Mouse (Mus musculus) hindbrain, postnatal 0 days (tissue): ENCODE measurements around the gene Gm21969. TPM values are rescaled to one million over a fixed set of nuclear protein-coding genes. Genes with fewer than 3 reads are reported as not detected.

Source experiments
- ATAC-seq: fragments of 200-750 bp; cut with Nextera tagmentation; 2 replicates; pipeline ENCODE4 v1.8.0; 2017; ENCODE audit warnings: mild to moderate bottlenecking, moderate TSS enrichment, moderate library complexity
- DNase-seq: peaks from one replicate; pipeline ENCODE4 v3.0.0-alpha.2; 2015; ENCODE audit warnings: low spot score
- H3K27ac ChIP-seq: fragments of 300-500 bp; sonication (generic); 2 replicates; pipeline ENCODE4 v1.5.1; 2014; ENCODE audit warnings: mild to moderate bottlenecking
- H3K27me3 ChIP-seq: fragments of 300-500 bp; sonication (generic); 2 replicates; pipeline ENCODE4 v1.6.1; 2014; ENCODE audit warnings: low read length, mixed read lengths; ENCODE audit not compliant: insufficient read depth
- H3K36me3 ChIP-seq: fragments of 300-500 bp; sonication (generic); 2 replicates; pipeline ENCODE4 v1.6.1; 2014; ENCODE audit warnings: low read length, mixed read lengths; ENCODE audit not compliant: insufficient read depth
- H3K4me1 ChIP-seq: fragments of 300-500 bp; sonication (generic); 2 replicates; pipeline ENCODE4 v1.6.1; 2014; ENCODE audit warnings: antibody characterized with exemption, low read length, mixed read lengths; ENCODE audit not compliant: insufficient read depth
- H3K4me2 ChIP-seq: fragments of 300-500 bp; sonication (generic); 2 replicates; pipeline ENCODE4 v1.6.1; 2014; ENCODE audit warnings: low read depth, mild to moderate bottlenecking, low read length, moderate library complexity, mixed read lengths
- H3K4me3 ChIP-seq: fragments of 300-500 bp; sonication (generic); 2 replicates; pipeline ENCODE4 v1.5.1; 2014; ENCODE audit warnings: low read length
- H3K9ac ChIP-seq: fragments of 300-500 bp; sonication (generic); replicated peaks from 2 replicates; pipeline ENCODE4 v1.6.1; 2014; ENCODE audit warnings: mild to moderate bottlenecking, low read length, moderate library complexity, mixed read lengths
- H3K9me3 ChIP-seq: fragments of 300-500 bp; sonication (generic); 2 replicates; pipeline ENCODE4 v1.6.1; 2016; ENCODE audit warnings: low read length, mixed read lengths
- CTCF ChIP-seq: IDR thresholded peaks from 2 replicates; pipeline ENCODE4 v1.5.1; 2016; ENCODE audit warnings: antibody characterized with exemption, control low read depth, low read depth
- WGBS: fragments of 180-500 bp; shearing (Covaris S2); extraction: QIAGEN DNeasy Blood & Tissue Kit; methylation state at CpG from one replicate; pipeline ENCODE4 v1.1.7; 2014; 5-methylcytosine and 5-hydroxymethylcytosine counted together
- polyA plus RNA-seq: library from polyadenylated mRNA; unstranded; fragments of >200 nt; fragmentation: Nextera tagmentation; extraction: Ambion mirVana; gene quantifications from 2 replicates; pipeline ENCODE4 v1.2.1, GENCODE M21; 2015
- total RNA-seq: library from RNA; depleted of rRNA; stranded (reverse); fragments of >200 nt; gene quantifications from 2 replicates; pipeline ENCODE4 v1.2.3, GENCODE M21; 2014; rRNA removed

The Gm21969 gene
- total RNA-seq (not detected in 2 replicates), polyA plus RNA-seq (not detected in 2 replicates)

GRCm38 (mm10) chr4:139602357-139603244, at the start of gene Gm21969:
Gm21969 (plus strand) TSS chr4:139603186.
- H3K4me2 ChIP-seq: no peak within 1 kb of the TSS
- peak within 1 kb of the TSS; percentile 17; the same call in 1 of the 2 replicates for H3K27ac ChIP-seq
- ATAC-seq: no peak
- peak; percentile 52 for DNase-seq
- H3K27me3 ChIP-seq: no peaks in the 10 kb centered on the region
- H3K9ac ChIP-seq: 0 out of 2 replicates have a peak within 1 kb of the TSS, but pooled peaks have one; percentile 2
- TF ChIP-seq CTCF: peak; percentile 88
- WGBS: 52% methylated on average over 14 of the region's 14 CpGs
- H3K4me3 ChIP-seq: no peak within 1 kb of the TSS
- H3K9me3 ChIP-seq: no peaks in the 10 kb centered on the region
- peaks cover 8% of the 10 kb centered on the region; the same call in 1 of the 2 replicates for H3K36me3 ChIP-seq
- H3K4me1 ChIP-seq: peaks cover 26% of the 10 kb centered on the region

GRCm38 (mm10) chr4:139555235-139555634, 47.8 kb upstream of the Gm21969 start:
- H3K9ac ChIP-seq: no peak overlapping the region
- H3K4me1 ChIP-seq: no peaks in the 10 kb centered on the region
- no peaks in the 10 kb centered on the region for H3K36me3 ChIP-seq
- ATAC-seq: no peak
- H3K27ac ChIP-seq: no peak overlapping the region
- no peaks in the 10 kb centered on the region for H3K27me3 ChIP-seq
- H3K4me3 ChIP-seq: no peak overlapping the region
- H3K4me2 ChIP-seq: no peak overlapping the region
- WGBS: 77% methylated on average over 11 of the region's 11 CpGs
- no peak for TF ChIP-seq CTCF
- H3K9me3 ChIP-seq: no peaks in the 10 kb centered on the region
- DNase-seq: no peak

GRCm38 (mm10) chr4:139555951-139556350, 47.0 kb upstream of the Gm21969 start:
- ATAC-seq: no peak
- H3K4me3 ChIP-seq: no peak overlapping the region
- H3K9me3 ChIP-seq: no peaks in the 10 kb centered on the region
- H3K27ac ChIP-seq: no peak overlapping the region
- WGBS: 70% methylated on average over 19 of the region's 19 CpGs
- H3K4me1 ChIP-seq: no peaks in the 10 kb centered on the region
- H3K27me3 ChIP-seq: no peaks in the 10 kb centered on the region
- H3K9ac ChIP-seq: no peak overlapping the region
- no peak overlapping the region for H3K4me2 ChIP-seq
- TF ChIP-seq CTCF: no peak
- peak; percentile 34 for DNase-seq
- no peaks in the 10 kb centered on the region for H3K36me3 ChIP-seq

- Histone ChIP-seq H3K4me2 (no peak overlapping the region), H3K27me3 (no peaks in the 10 kb centered on the region), H3K9me3 (no peaks in the 10 kb centered on the region), H3K27ac (no peak overlapping the region), H3K9ac (no peak overlapping the region), H3K4me3 (no peak overlapping the region), H3K4me1 (no peaks in the 10 kb centered on the region), H3K36me3 (no peaks in the 10 kb centered on the region)
- TF ChIP-seq CTCF: no peak
- no peak for ATAC-seq
- DNase-seq: no peak
- 87% methylated on average over 15 of the region's 15 CpGs for WGBS
Measured at GRCm38 (mm10) chr4:139568361-139568760, 34.6 kb upstream of the Gm21969 start.

GRCm38 (mm10) chr4:139570756-139571155, 32.2 kb upstream of the Gm21969 start:
- Histone ChIP-seq H3K9me3 (no peaks in the 10 kb centered on the region), H3K9ac (no peak overlapping the region), H3K27ac (no peak overlapping the region), H3K36me3 (no peaks in the 10 kb centered on the region), H3K4me3 (no peak overlapping the region), H3K27me3 (no peaks in the 10 kb centered on the region), H3K4me2 (no peak overlapping the region), H3K4me1 (no peaks in the 10 kb centered on the region)
- TF ChIP-seq CTCF: peak; percentile 49
- ATAC-seq (no peak), DNase-seq (no peak)
- WGBS: 76% methylated on average over 10 of the region's 10 CpGs

GRCm38 (mm10) chr4:139572928-139573512, 30.0 kb upstream of the Gm21969 start:
- Histone ChIP-seq H3K9ac (no peak overlapping the region), H3K4me3 (no peak overlapping the region), H3K9me3 (no peaks in the 10 kb centered on the region), H3K27me3 (no peaks in the 10 kb centered on the region), H3K4me1 (peaks cover 10% of the 10 kb centered on the region), H3K36me3 (no peaks in the 10 kb centered on the region), H3K4me2 (no peak overlapping the region), H3K27ac (peak overlapping the region; percentile 93)
- TF ChIP-seq CTCF: no peak
- ATAC-seq (no peak), DNase-seq (no peak)
- 89% methylated on average over 12 of the region's 12 CpGs for WGBS
